Mouse (Mus musculus) intestine, embryonic 16.5 days (tissue): ENCODE data around the gene Hgd. TPM values are rescaled to one million over a fixed set of nuclear protein-coding genes. Genes with fewer than 3 reads are reported as not detected.

Experiments
- polyA plus RNA-seq: library from polyadenylated mRNA; unstranded; fragments of >200 nt; fragmentation: Nextera tagmentation; extraction: Ambion mirVana; gene quantifications from 2 replicates; pipeline ENCODE4 v1.2.1, GENCODE M21; 2015

Gene Hgd
- polyA plus RNA-seq, 1 experiment from 2014 or later = 1.2 TPM

Other genes starting within 250 kb of the Hgd start
- gene Stxbp5l, start 195.2 kb upstream of the Hgd start, polyA plus RNA-seq = 1.5 and 2.4 TPM in 2 replicates
- gene Gtf2e1, start 40.4 kb upstream of the Hgd start, polyA plus RNA-seq = 16.4 and 17.3 TPM in 2 replicates
- gene Rabl3, start 40.3 kb upstream of the Hgd start, polyA plus RNA-seq = 30.2 and 31.0 TPM in 2 replicates
- 58.1 and 60.9 TPM in 2 replicates for gene Ndufb4, start 74.3 kb downstream of the Hgd start, polyA plus RNA-seq
- gene Fstl1, start 196.7 kb downstream of the Hgd start, polyA plus RNA-seq = 208 and 225 TPM in 2 replicates